Mouse (Mus musculus): ENCODE results near the gene Iqgap3.

DNA sequence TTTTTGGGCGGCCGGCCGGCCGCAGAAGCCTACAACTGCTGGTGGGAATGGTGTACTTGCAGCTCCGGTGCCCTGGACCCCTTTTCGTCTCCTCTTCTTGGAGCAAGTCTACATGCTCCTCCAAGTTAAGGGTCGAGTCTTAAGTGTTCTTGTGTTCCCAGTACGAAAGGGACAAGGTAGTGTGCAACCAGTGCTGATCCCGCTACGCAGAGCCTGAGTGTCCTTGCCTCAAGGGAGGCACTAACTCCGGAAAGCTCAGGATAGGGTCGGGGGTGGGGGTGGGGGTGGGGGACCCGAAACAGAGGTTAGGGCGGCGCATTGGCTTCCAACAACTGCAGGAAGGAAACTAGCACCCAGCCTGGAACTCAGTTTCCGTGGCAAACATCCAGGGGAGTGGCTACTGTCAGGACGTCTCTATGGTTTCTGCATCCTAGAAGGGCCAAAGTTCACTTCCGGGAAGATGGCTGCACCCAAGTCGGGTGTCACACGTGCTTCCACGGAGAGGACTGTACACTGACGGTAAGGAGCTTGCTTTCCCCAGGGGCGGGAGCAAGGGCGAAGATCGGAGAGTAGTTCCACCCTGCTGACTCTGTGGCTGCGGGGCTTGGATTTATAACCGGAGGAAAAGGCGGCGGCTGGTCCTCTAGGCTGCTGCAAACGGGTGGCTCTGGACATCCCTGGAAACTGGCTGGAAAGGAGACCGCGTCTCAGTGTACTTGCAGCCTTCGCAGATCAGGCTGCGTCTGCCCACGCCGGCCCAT lies 38.9 kb upstream of the Iqgap3 start, which contains the start of gene Gpatch4:
- 0 out of 2 replicates have a peak, but pooled peaks have one; percentile 37 for TF ChIP-seq CTCF (IDR thresholded peaks at IDR 0.05; ENCODE audit: borderline replicate concordance, control insufficient read depth, extremely low read depth, insufficient read depth, low read length, poor library complexity)
- TF ChIP-seq POLR2A (IDR thresholded peaks at IDR 0.05; ENCODE audit: control insufficient read depth, extremely low read depth, insufficient read depth, low read length, poor library complexity), result no peak

Measured in thymus, adult 2 months (tissue).